Mouse (Mus musculus) stomach, postnatal 0 days (tissue): ENCODE data around the gene Taar9. TPM values are rescaled to one million over a fixed set of nuclear protein-coding genes. Genes with fewer than 3 reads are reported as not detected.

Experiments
- ATAC-seq: fragments of 200-750 bp; cut with Nextera tagmentation; 2 replicates; pipeline ENCODE4 v1.8.0; 2017; ENCODE audit not compliant: low FRiP score, low TSS enrichment
- DNase-seq: peaks from one replicate; pipeline ENCODE4 v3.0.0-alpha.2; 2016; ENCODE audit warnings: low spot score
- H3K27ac ChIP-seq: fragments of 300-500 bp; sonication (generic); replicated peaks from 2 replicates; pipeline ENCODE4 v1.5.1; 2014; ENCODE audit warnings: mild to moderate bottlenecking, control low read depth
- H3K27me3 ChIP-seq: fragments of 300-500 bp; sonication (generic); 2 replicates; pipeline ENCODE4 v1.6.1; 2014; ENCODE audit warnings: low read length; ENCODE audit not compliant: control insufficient read depth, insufficient read depth
- H3K36me3 ChIP-seq: fragments of 300-500 bp; sonication (generic); 2 replicates; pipeline ENCODE4 v1.6.1; 2014; ENCODE audit warnings: low read length, mixed read lengths; ENCODE audit not compliant: control insufficient read depth, insufficient read depth
- H3K4me1 ChIP-seq: fragments of 300-500 bp; sonication (generic); replicated peaks from 2 replicates; pipeline ENCODE4 v1.6.1; 2014; ENCODE audit warnings: antibody characterized with exemption; ENCODE audit not compliant: control insufficient read depth, insufficient read depth
- H3K4me2 ChIP-seq: fragments of 300-500 bp; sonication (generic); replicated peaks from 2 replicates; pipeline ENCODE4 v1.6.1; 2014; ENCODE audit warnings: low read depth, mild to moderate bottlenecking, control low read depth, moderate library complexity
- H3K4me3 ChIP-seq: fragments of 300-500 bp; sonication (generic); 2 replicates; pipeline ENCODE4 v1.5.1; 2014; ENCODE audit warnings: low read depth, low read length, control low read depth
- H3K9ac ChIP-seq: fragments of 300-500 bp; sonication (generic); 2 replicates; pipeline ENCODE4 v1.6.1; 2014; ENCODE audit warnings: mild to moderate bottlenecking, low read length, control low read depth, mixed read lengths
- H3K9me3 ChIP-seq: fragments of 300-500 bp; sonication (generic); 2 replicates; pipeline ENCODE4 v1.6.1; 2016; ENCODE audit warnings: low read length; ENCODE audit not compliant: control insufficient read depth
- CTCF ChIP-seq: IDR thresholded peaks from 2 replicates; pipeline ENCODE4 v1.5.1; 2016; ENCODE audit warnings: antibody characterized with exemption, low read depth, mild to moderate bottlenecking, moderate library complexity
- EP300 ChIP-seq: optimal IDR thresholded peaks from 2 replicates; pipeline ENCODE3; 2016; ENCODE audit warnings: antibody characterized with exemption
- WGBS: fragments of 180-500 bp; shearing (Covaris S2); extraction: QIAGEN DNeasy Blood & Tissue Kit; methylation state at CpG from one replicate; pipeline ENCODE4 v1.1.7; 2014; 5-methylcytosine and 5-hydroxymethylcytosine counted together
- polyA plus RNA-seq: library from polyadenylated mRNA; unstranded; fragments of >200 nt; fragmentation: Nextera tagmentation; extraction: Ambion mirVana; gene quantifications from 2 replicates; pipeline ENCODE4 v1.2.1, GENCODE M21; 2015

Gene Taar9
- polyA plus RNA-seq, 1 experiment from 2014 or later: not detected

- no peak overlapping the region for H3K4me3 ChIP-seq
- H3K9ac ChIP-seq: no peak overlapping the region
- TF ChIP-seq CTCF: no peak
- no peak for TF ChIP-seq EP300
- no peak for ATAC-seq
- no peak for DNase-seq
- H3K27me3 ChIP-seq: no peaks in the 10 kb centered on the region
- no peak overlapping the region for H3K4me2 ChIP-seq
- no peaks in the 10 kb centered on the region for H3K4me1 ChIP-seq
- no peaks in the 10 kb centered on the region for H3K9me3 ChIP-seq
- no peak overlapping the region for H3K27ac ChIP-seq
- no peaks in the 10 kb centered on the region for H3K36me3 ChIP-seq
- WGBS: 63% methylated on average over 2 of the region's 2 CpGs
These were observed 29.4 kb upstream of the Taar9 start for GRCm38 (mm10) chr10:24138623-24139261.

DNA sequence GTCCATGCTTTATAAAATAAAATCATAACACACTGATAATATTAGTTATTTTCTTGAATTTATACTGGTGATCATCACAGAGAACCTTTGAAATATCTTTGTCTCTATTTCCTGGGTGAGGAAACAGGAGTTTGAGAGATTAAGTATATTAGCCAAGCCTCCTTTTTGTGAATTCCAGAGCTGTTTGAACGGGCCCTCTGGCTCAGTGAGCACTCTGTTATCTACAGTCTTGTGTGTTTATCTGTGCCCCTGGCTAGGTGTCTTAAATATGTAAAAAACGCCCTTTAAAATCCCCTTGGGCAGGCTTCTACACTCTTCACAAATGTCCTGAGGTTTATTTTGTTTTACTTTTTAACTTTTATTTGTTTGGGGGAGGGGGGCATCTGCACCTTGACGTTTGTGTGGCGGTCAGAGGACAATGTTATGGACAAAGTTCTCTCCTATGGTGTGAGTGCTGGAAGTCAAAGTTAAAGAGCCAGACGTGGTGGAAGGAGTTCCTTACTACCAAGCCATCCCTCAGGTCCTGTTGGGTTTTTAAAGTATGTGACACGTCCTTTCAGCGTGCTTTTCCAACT lies 24.8 kb upstream of the Taar9 start:
- H3K4me3 ChIP-seq: no peak overlapping the region
- DNase-seq (no peak), ATAC-seq (no peak)
- H3K36me3 ChIP-seq: no peaks in the 10 kb centered on the region
- no peaks in the 10 kb centered on the region for H3K9me3 ChIP-seq
- H3K27me3 ChIP-seq: no peaks in the 10 kb centered on the region
- no peak overlapping the region for H3K9ac ChIP-seq
- WGBS: 34% methylated on average over 7 of the region's 7 CpGs
- no peaks in the 10 kb centered on the region for H3K4me1 ChIP-seq
- no peak for TF ChIP-seq EP300
- H3K27ac ChIP-seq: peak overlapping the region; percentile 24; the same call in 1 of the 2 replicates
- no peak overlapping the region for H3K4me2 ChIP-seq

DNA sequence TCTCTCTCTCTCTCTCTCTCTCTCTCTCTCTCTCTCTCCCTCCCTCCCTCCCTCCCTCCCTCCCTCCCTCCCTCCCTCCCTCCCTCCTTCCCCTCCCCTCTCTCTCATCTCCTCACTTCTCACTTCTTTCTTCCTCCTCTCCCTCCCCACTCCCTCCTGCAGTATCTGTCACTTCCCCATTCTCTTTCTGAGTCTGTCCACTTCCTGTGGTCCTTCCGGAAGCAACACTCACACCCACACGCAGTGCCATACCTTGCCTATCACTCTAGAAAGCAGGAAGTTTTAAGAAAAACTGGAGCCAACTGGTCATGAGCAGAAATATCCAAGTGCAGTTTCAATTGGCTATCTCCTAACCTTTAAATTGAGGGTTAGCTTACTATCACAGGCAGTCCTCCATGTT lies 23.8 kb upstream of the Taar9 start:
- ATAC-seq: peak; percentile 82
- Histone ChIP-seq H3K4me3 (no peak overlapping the region), H3K27ac (0 out of 2 replicates have a peak overlapping the region, but pooled peaks have one; percentile 20), H3K4me1 (no peaks in the 10 kb centered on the region), H3K9ac (no peak overlapping the region), H3K36me3 (no peaks in the 10 kb centered on the region), H3K4me2 (no peak overlapping the region), H3K9me3 (no peaks in the 10 kb centered on the region), H3K27me3 (no peaks in the 10 kb centered on the region)
- WGBS: 29% methylated on average over 2 of the region's 2 CpGs
- DNase-seq: peak; percentile 38
- TF ChIP-seq CTCF: no peak
- no peak for TF ChIP-seq EP300

GRCm38 (mm10) chr10:24132273-24132672 lies 22.9 kb upstream of the Taar9 start:
- Histone ChIP-seq H3K4me1 (no peaks in the 10 kb centered on the region), H3K9ac (no peak overlapping the region), H3K27me3 (no peaks in the 10 kb centered on the region), H3K9me3 (no peaks in the 10 kb centered on the region), H3K36me3 (no peaks in the 10 kb centered on the region), H3K27ac (peak overlapping the region; percentile 81), H3K4me2 (peak overlapping the region; percentile 48), H3K4me3 (no peak overlapping the region)
- TF ChIP-seq EP300: no peak
- no peak for TF ChIP-seq CTCF
- ATAC-seq (peak; percentile 95), DNase-seq (peak; percentile 82)
- 18% methylated on average over 5 of the region's 5 CpGs for WGBS

DNA sequence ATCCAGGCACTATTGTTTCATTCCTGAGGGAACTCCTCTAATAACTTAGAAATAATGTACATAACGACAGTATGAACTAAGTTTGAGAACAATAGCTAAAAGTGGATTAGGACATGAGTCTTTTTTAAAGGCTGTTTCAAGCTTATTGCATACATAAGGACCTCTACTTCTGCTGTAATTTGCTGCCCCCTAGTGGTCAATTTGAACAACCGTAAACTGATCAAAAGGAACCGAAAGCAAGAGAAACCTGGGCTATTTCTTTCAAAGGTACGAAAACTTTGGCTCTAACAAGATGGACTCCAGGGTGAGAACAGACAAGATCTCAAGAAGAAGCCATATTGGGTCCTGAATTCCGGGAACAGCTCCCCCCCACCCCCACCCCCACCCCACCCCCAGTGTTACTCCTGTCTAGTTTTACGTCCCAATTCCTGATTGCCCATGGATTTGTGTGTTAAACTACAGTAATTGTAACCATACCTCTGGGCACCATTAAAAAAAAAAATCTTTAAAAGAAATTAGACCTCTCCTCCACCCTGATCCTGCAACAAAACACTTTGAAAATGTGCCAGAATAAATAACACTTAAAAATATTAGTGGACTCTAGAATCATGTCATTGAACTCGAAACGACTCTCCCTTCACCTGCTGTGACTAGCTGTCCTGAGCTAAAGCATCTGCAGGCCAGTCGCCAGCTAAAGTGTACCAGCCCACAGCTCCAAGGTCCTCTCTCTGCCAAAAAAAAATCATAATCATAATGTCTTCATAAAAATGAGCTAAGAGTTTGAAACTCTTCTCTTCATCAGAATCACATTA lies 22.3 kb upstream of the Taar9 start:
- Histone ChIP-seq H3K9me3 (no peaks in the 10 kb centered on the region), H3K9ac (0 out of 2 replicates have a peak overlapping the region, but pooled peaks have one; percentile 18), H3K4me2 (peak overlapping the region; percentile 48), H3K4me1 (no peaks in the 10 kb centered on the region), H3K4me3 (peak overlapping the region; percentile 24; the same call in 1 of the 2 replicates), H3K36me3 (no peaks in the 10 kb centered on the region), H3K27me3 (no peaks in the 10 kb centered on the region), H3K27ac (peak overlapping the region; percentile 81)
- ATAC-seq: peak; percentile 71
- WGBS: 13% methylated on average over 9 of the region's 9 CpGs
- TF ChIP-seq CTCF (peak; percentile 86), EP300 (no peak)
- peak; percentile 32 for DNase-seq
